Mouse (Mus musculus): Measurements from ENCODE around the gene Tmem252. TPM values are rescaled to one million over a fixed set of nuclear protein-coding genes. Genes with fewer than 3 reads are reported as not detected.

The Tmem252 gene
- total RNA-seq, 2 experiments from 2014 or later = not detected

- no peak for ATAC-seq (replicated peaks; ENCODE audit: low FRiP score, poor library complexity, severe bottlenecking)
These were observed 44.2 kb downstream of the Tmem252 start for GRCm38 (mm10) chr19:24718021-24718420.

GRCm38 (mm10) chr19:24719504-24719903 is 45.7 kb downstream of the Tmem252 start:
- ATAC-seq (replicated peaks; ENCODE audit: low FRiP score, poor library complexity, severe bottlenecking) = no peak

DNA sequence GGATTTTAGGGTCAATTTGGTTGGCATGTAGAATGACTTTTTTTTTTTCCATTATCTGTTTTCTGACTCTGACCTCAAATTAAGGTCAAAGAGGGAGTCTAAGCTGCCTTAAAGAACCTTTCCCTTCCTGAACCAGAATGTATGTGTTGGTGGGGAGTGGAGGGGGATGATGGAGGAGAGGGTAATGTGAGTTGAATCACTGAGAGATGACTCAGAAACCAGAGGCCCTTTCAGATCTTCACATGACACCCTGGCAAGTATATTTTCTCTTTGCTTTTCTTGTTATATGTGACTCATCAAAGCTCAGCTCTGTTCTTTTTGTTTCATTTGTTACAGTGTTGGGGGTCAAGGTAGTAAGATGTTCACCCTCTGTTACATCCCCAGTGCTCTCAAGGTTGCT is 46.6 kb downstream of the Tmem252 start:
- ATAC-seq (replicated peaks; ENCODE audit: low FRiP score, poor library complexity, severe bottlenecking) = no peak

- no peak for ATAC-seq (replicated peaks; ENCODE audit: low FRiP score, poor library complexity, severe bottlenecking)
These were observed 50.6 kb downstream of the Tmem252 start for GRCm38 (mm10) chr19:24724362-24724761.

DNA sequence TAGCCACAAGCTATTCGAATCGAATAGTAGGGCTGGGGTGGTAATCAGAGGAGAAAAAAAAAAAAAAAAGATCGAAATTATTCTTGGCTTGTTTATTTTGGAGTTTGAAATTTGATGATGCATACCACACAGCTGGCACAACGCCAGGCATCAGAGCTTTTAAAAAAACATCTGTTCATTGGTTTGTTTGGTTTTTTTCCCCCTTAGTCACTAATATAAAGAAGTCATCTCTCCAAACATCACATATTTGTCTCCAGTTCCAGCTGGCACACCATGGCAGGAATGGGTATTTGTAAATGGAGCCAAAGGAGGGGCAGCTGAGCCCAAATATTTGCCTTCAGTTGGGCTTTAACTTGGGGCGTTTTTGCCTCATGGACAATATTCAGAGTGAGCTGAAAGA is 56.9 kb downstream of the Tmem252 start:
- ATAC-seq (replicated peaks; ENCODE audit: low FRiP score, poor library complexity, severe bottlenecking) = no peak

Other genes starting within 250 kb of the Tmem252 start
- gene Fam122a, start 196.7 kb upstream of the Tmem252 start, total RNA-seq (2015; ENCODE audit: low replicate concordance) = 37.8 and 40.9 TPM in 2 replicates
- 6.3 and 12.1 TPM in 2 replicates for gene Fam122a, start 196.7 kb upstream of the Tmem252 start, total RNA-seq (2017; ENCODE audit: low replicate concordance)
- 35.4 and 43.9 TPM in 2 replicates for gene Pip5k1b, start 118.1 kb upstream of the Tmem252 start, total RNA-seq (2015; ENCODE audit: low replicate concordance)
- 34.4 and 43.5 TPM in 2 replicates for gene Pip5k1b, start 118.1 kb upstream of the Tmem252 start, total RNA-seq (2017; ENCODE audit: low replicate concordance)
- gene Pgm5, start 187.8 kb downstream of the Tmem252 start, total RNA-seq (2015; ENCODE audit: low replicate concordance) = 0.84 TPM in 1 of 2 replicates, not detected in the other
- not detected in 2 replicates for gene Pgm5, start 187.8 kb downstream of the Tmem252 start, total RNA-seq (2017; ENCODE audit: low replicate concordance)
- 45.9 and 72.7 TPM in 2 replicates for gene Gm10053, start 201.7 kb downstream of the Tmem252 start, total RNA-seq (2015; ENCODE audit: low replicate concordance)
- 11.7 and 18.5 TPM in 2 replicates for gene Gm10053, start 201.7 kb downstream of the Tmem252 start, total RNA-seq (2017; ENCODE audit: low replicate concordance)
- not detected in 2 replicates for gene Foxd4, start 227.2 kb downstream of the Tmem252 start, total RNA-seq (2015; ENCODE audit: low replicate concordance)
- gene Foxd4, start 227.2 kb downstream of the Tmem252 start, total RNA-seq (2017; ENCODE audit: low replicate concordance) = 0.14 TPM in 1 of 2 replicates, not detected in the other

Data from erythroblast, adult 5-6 weeks (primary cell).